13 mouse cellular contexts compared by ENCODE assay signal in the genomic region with DNA sequence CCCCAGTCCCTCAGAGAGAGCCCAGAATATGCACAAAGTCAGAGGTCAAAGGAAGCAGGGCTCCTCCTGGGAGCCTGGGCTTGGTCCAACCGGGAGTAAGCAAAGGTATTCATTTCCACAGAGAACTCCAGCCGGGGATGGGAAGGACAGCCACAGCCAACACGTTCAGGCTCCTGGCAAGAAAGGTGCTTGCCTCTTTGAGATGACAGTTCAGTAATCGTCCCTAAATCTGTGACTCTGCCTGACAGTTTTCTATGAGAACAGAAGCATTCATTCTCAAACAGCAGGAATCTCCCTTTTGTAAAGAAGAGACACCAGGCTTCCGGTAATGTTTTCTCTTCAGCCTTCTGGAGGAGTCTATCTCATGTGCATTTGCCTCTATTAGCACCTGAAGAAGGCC. TPM values are rescaled to one million over a fixed set of nuclear protein-coding genes. Genes with fewer than 3 reads are reported as not detected.
DNase-seq lines count a peak whose midpoint lies in the region; ATAC-seq lines count a peak whose summit lies in the region.
"Had no signal": no experiment of that assay in that cellular context is flagged by ENCODE, and none has a peak within 500 bp of the region (broad histone marks: within the 10 kb centered on the region; RNA-seq: fewer than 3 reads in every experiment).

No protein-coding gene starts in this region.

- no peak for DNase-seq in midbrain, embryonic 10.5 days (ENCODE audit: low spot score)
- DNase-seq in thymus, adult 18-20 months = no peak
- no peak for DNase-seq in layer of hippocampus, adult 11-12 months (ENCODE audit: low spot score)
- DNase-seq in gastrocnemius, adult 8-10 months (ENCODE audit: low spot score in 2 of 2) = no peak
- DNase-seq: cerebellum, postnatal 14 days; gastrocnemius, postnatal 25 days; heart, postnatal 10 days; kidney, postnatal 25 days had no signal

- no peak for ATAC-seq in midbrain, embryonic 16.5 days
- ATAC-seq in forebrain, embryonic 15.5 days (replicated peaks) = no peak
- no peak for ATAC-seq in limb, embryonic 13.5 days (ENCODE audit: low FRiP score, low read depth)
- ATAC-seq: CD4-positive, CD25-positive, alpha-beta regulatory T cell, adult 4 months had no signal

- no peak overlapping the region; the same call in 1 of the 2 replicates for H3K4me2 ChIP-seq in midbrain, embryonic 16.5 days (ENCODE audit: low read length)
- H3K4me2 ChIP-seq in forebrain, embryonic 15.5 days (replicated peaks) = peak overlapping the region; percentile 79
- peak overlapping the region; percentile 82 for H3K4me2 ChIP-seq in limb, embryonic 13.5 days (replicated peaks)

- WGBS in midbrain, embryonic 10.5 days = 35% methylated on average over 5 of the region's 5 CpGs
- WGBS in midbrain, embryonic 16.5 days = 24% methylated on average over 5 of the region's 5 CpGs
- WGBS in forebrain, embryonic 15.5 days = 32% methylated on average over 5 of the region's 5 CpGs
- 50% methylated on average over 5 of the region's 5 CpGs for WGBS in limb, embryonic 13.5 days

- no peak overlapping the region; the same call in 1 of the 2 replicates for H3K27ac ChIP-seq in midbrain, embryonic 10.5 days (replicated peaks)
- H3K27ac ChIP-seq in midbrain, embryonic 16.5 days (ENCODE audit: low read length) = no peak overlapping the region
- no peak overlapping the region for H3K27ac ChIP-seq in forebrain, embryonic 15.5 days (replicated peaks)
- H3K27ac ChIP-seq in limb, embryonic 13.5 days = no peak overlapping the region
- H3K27ac ChIP-seq: lung, embryonic 15.5 days had no signal

- peaks cover 68% of the 10 kb centered on the region for H3K36me3 ChIP-seq in midbrain, embryonic 10.5 days
- H3K36me3 ChIP-seq in midbrain, embryonic 16.5 days (ENCODE audit: control insufficient read depth, insufficient read depth, low read length) = no peaks in the 10 kb centered on the region
- no peaks in the 10 kb centered on the region for H3K36me3 ChIP-seq in forebrain, embryonic 15.5 days
- H3K36me3 ChIP-seq in limb, embryonic 13.5 days = peaks cover 53% of the 10 kb centered on the region

- no peaks in the 10 kb centered on the region for H3K9me3 ChIP-seq in midbrain, embryonic 10.5 days (replicated peaks)
- H3K9me3 ChIP-seq in midbrain, embryonic 16.5 days (replicated peaks; ENCODE audit: control insufficient read depth, low read length, poor library complexity, severe bottlenecking) = no peaks in the 10 kb centered on the region
- no peaks in the 10 kb centered on the region for H3K9me3 ChIP-seq in forebrain, embryonic 15.5 days
- no peaks in the 10 kb centered on the region for H3K9me3 ChIP-seq in limb, embryonic 13.5 days
- H3K9me3 ChIP-seq: lung, embryonic 15.5 days had no signal

- H3K27me3 ChIP-seq in midbrain, embryonic 10.5 days (ENCODE audit: low read depth, poor library complexity, severe bottlenecking) = peaks cover 32% of the 10 kb centered on the region
- peaks cover 12% of the 10 kb centered on the region for H3K27me3 ChIP-seq in midbrain, embryonic 16.5 days (ENCODE audit: control insufficient read depth, insufficient read depth, low read depth, low read length)
- H3K27me3 ChIP-seq in forebrain, embryonic 15.5 days = peaks cover 18% of the 10 kb centered on the region; the same call in 1 of the 2 replicates
- 0 out of 2 replicates have a peak, but pooled peaks cover 5% of the 10 kb centered on the region for H3K27me3 ChIP-seq in limb, embryonic 13.5 days
- H3K27me3 ChIP-seq: lung, embryonic 15.5 days had no signal

- peak overlapping the region; percentile 99 for H3K4me3 ChIP-seq in midbrain, embryonic 10.5 days
- H3K4me3 ChIP-seq in midbrain, embryonic 16.5 days (ENCODE audit: low read depth, low read length) = no peak overlapping the region
- 0 out of 2 replicates have a peak overlapping the region, but pooled peaks have one; percentile 76 for H3K4me3 ChIP-seq in forebrain, embryonic 15.5 days
- H3K4me3 ChIP-seq in limb, embryonic 13.5 days = peak overlapping the region; percentile 87
- H3K4me3 ChIP-seq: lung, embryonic 15.5 days had no signal

- peaks cover 92% of the 10 kb centered on the region for H3K4me1 ChIP-seq in midbrain, embryonic 10.5 days
- peaks cover 40% of the 10 kb centered on the region for H3K4me1 ChIP-seq in midbrain, embryonic 16.5 days (ENCODE audit: control insufficient read depth, insufficient read depth, low read length)
- peaks cover 77% of the 10 kb centered on the region for H3K4me1 ChIP-seq in forebrain, embryonic 15.5 days
- H3K4me1 ChIP-seq in limb, embryonic 13.5 days = peaks cover 76% of the 10 kb centered on the region

- no peak overlapping the region for H3K9ac ChIP-seq in midbrain, embryonic 16.5 days (ENCODE audit: low read depth, low read length)
- 0 out of 2 replicates have a peak overlapping the region, but pooled peaks have one; percentile 11 for H3K9ac ChIP-seq in forebrain, embryonic 15.5 days (replicated peaks)
- peak overlapping the region; percentile 54 for H3K9ac ChIP-seq in limb, embryonic 13.5 days
- H3K9ac ChIP-seq: lung, embryonic 15.5 days had no signal

RNA-seq across cellular contexts. Expression of a gene that starts 4.6 kb away (rescaled TPM):
- polyA plus RNA-seq in midbrain, embryonic 10.5 days (2016; fragmentation: Nextera tagmentation; extraction: Ambion mirVana) = 21.8 and 25.5 TPM in 2 replicates
- 35.8 and 38.8 TPM in 2 replicates for polyA plus RNA-seq in midbrain, embryonic 16.5 days (2015; fragmentation: Nextera tagmentation; extraction: Ambion mirVana)
- polyA plus RNA-seq in forebrain, embryonic 15.5 days (2015; fragmentation: Nextera tagmentation; extraction: Ambion mirVana) = 33.2 and 37.3 TPM in 2 replicates
- 25.9 and 30.2 TPM in 2 replicates for polyA plus RNA-seq in limb, embryonic 13.5 days (2015; fragmentation: Nextera tagmentation; extraction: Ambion mirVana)
- total RNA-seq in gastrocnemius, adult 8-10 months (2022) = 1 to 10 TPM; 5.9 to 7.8 (median 6.6) TPM
